Mouse (Mus musculus) lung, postnatal 0 days (tissue): ENCODE measurements around the gene Peli3.

Experiments
- CTCF ChIP-seq: IDR thresholded peaks from 2 replicates; pipeline ENCODE4 v1.5.1; 2016; ENCODE audit warnings: antibody characterized with exemption, mild to moderate bottlenecking
- EP300 ChIP-seq: IDR thresholded peaks from 2 replicates; pipeline ENCODE4 v1.6.1; 2016; ENCODE audit warnings: antibody characterized with exemption, mild to moderate bottlenecking, control low read depth

GRCm38 (mm10) chr19:4905979-4906794, 36.7 kb downstream of the Peli3 start, which contains the start of gene Bbs1:
- TF ChIP-seq CTCF (no peak), EP300 (0 out of 2 replicates have a peak, but pooled peaks have one; percentile 14)
